Mouse (Mus musculus): Measurements from ENCODE around the gene Gm10260. TPM values are rescaled to one million over a fixed set of nuclear protein-coding genes. Genes with fewer than 3 reads are reported as not detected.

Gm10260 gene
- polyA plus RNA-seq, 1 experiment, result 4,315 TPM

DNA sequence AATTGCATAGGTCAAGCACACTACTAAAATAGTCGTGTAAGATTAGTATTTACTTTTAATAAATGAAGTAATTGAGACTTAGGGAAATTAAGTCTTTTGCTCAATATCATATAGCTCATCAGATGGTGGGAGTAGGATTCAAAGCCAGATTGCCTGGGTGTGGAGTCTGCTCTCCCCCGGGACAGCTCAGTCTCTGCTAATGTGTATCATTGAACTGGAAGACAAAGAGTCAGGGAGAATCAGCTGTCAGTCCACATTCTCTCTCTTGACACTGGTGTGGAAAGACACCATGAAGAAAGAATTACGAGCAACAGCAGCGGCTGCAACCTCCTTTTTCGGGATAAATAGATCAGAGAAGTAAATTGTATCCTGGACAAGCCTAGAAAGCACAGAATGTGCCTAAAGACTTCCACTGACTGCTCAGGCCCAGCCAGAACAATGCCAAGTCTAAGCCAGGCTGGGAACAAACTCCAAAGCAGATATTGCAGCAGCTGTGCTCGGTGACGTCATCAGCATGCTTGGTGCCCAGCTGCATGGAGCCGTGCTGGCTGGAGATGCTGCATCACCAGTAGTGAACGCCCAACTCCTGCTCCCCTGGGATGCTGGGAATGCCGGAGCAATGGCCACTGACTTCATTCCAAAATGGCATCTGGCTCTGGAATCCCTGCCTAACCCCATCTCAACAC lies 14.5 kb upstream of the Gm10260 start:
- Histone ChIP-seq H3ac (ENCODE audit: control insufficient read depth, insufficient read length) (no peak overlapping the region), H3K4me2 (ENCODE audit: low read depth) (peak overlapping the region; percentile 38), H3K36me3 (ENCODE audit: control insufficient read depth, insufficient read depth) (no peaks in the 10 kb centered on the region), H3K79me2 (ENCODE audit: control insufficient read depth, insufficient read depth) (no peaks in the 10 kb centered on the region), H3K4me3 (no peak overlapping the region), H3K27me3 (ENCODE audit: control insufficient read depth, insufficient read depth, insufficient read length) (no peaks in the 10 kb centered on the region)
- no peak for TF ChIP-seq REST (IDR thresholded peaks at IDR 0.05; ENCODE audit: insufficient read depth, insufficient read length)
- TF ChIP-seq CEBPB (IDR thresholded peaks at IDR 0.05; ENCODE audit: insufficient read depth, poor library complexity, severe bottlenecking), result peak; percentile 55
- peak; percentile 92 for TF ChIP-seq TCF12 (IDR thresholded peaks at IDR 0.05; ENCODE audit: insufficient read depth, poor library complexity, severe bottlenecking)
- TF ChIP-seq E2F4 (IDR thresholded peaks at IDR 0.05; ENCODE audit: insufficient read depth), result no peak
- peak; percentile 39 for TF ChIP-seq POLR2A (IDR thresholded peaks at IDR 0.05; ENCODE audit: insufficient read length, low read depth)
- no peak for TF ChIP-seq POLR2AphosphoS2 (IDR thresholded peaks at IDR 0.05; ENCODE audit: insufficient read length, low read depth)
- peak; percentile 94 for TF ChIP-seq TCF3 (IDR thresholded peaks at IDR 0.05; ENCODE audit: insufficient read length, low read depth)
- peak; percentile 77 for TF ChIP-seq MAX (IDR thresholded peaks at IDR 0.05; ENCODE audit: low read depth)
- peak; percentile 68 for TF ChIP-seq SRF (IDR thresholded peaks at IDR 0.05; ENCODE audit: control insufficient read depth, insufficient read length, low read depth)
- no peak for TF ChIP-seq USF1 (IDR thresholded peaks at IDR 0.05; ENCODE audit: low read depth)
- TF ChIP-seq MYOD1 (IDR thresholded peaks at IDR 0.05; ENCODE audit: control insufficient read depth in 1 of 3, insufficient read length in 2 of 3, low read depth in 2 of 3), result peak; percentile 19 to 99 (median 99)
- peak; percentile 76 to 99 (median 99) for TF ChIP-seq MYOG (IDR thresholded peaks at IDR 0.05; ENCODE audit: control insufficient read depth in 1 of 3, insufficient read depth in 1 of 3, insufficient read length in 2 of 3, low read depth in 2 of 3)

DNA sequence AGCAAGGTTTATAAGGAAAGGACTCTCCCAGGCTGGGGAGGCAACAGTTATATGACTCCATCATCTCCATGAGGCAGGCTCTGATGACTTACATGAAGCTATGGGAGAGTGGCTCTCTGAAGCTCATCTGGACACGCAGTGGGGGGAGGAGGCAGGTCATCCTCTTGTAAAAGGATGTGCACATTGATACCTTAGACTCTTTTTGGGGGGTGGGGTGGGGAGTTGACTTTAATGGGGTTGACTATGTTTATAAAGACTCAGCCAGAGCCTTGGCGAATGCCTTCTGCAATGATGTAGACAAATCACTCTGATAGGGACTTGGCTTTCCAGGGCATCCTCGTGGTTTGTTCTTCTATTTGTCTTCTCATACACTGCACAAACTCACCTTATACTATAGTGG lies 8.8 kb upstream of the Gm10260 start:
- Histone ChIP-seq H3ac (ENCODE audit: control insufficient read depth, insufficient read length) (no peak overlapping the region), H3K4me2 (ENCODE audit: low read depth) (no peak overlapping the region), H3K79me2 (ENCODE audit: control insufficient read depth, insufficient read depth) (no peaks in the 10 kb centered on the region), H3K36me3 (ENCODE audit: control insufficient read depth, insufficient read depth) (no peaks in the 10 kb centered on the region), H3K27me3 (ENCODE audit: control insufficient read depth, insufficient read depth, insufficient read length) (no peaks in the 10 kb centered on the region), H3K4me3 (no peak overlapping the region)
- TF ChIP-seq MYOG (IDR thresholded peaks at IDR 0.05; ENCODE audit: control insufficient read depth in 1 of 3, insufficient read depth in 1 of 3, insufficient read length in 2 of 3, low read depth in 2 of 3) (no peak), CEBPB (IDR thresholded peaks at IDR 0.05; ENCODE audit: insufficient read depth, poor library complexity, severe bottlenecking) (no peak), TCF3 (IDR thresholded peaks at IDR 0.05; ENCODE audit: insufficient read length, low read depth) (no peak), E2F4 (IDR thresholded peaks at IDR 0.05; ENCODE audit: insufficient read depth) (no peak), USF1 (IDR thresholded peaks at IDR 0.05; ENCODE audit: low read depth) (no peak)

DNA sequence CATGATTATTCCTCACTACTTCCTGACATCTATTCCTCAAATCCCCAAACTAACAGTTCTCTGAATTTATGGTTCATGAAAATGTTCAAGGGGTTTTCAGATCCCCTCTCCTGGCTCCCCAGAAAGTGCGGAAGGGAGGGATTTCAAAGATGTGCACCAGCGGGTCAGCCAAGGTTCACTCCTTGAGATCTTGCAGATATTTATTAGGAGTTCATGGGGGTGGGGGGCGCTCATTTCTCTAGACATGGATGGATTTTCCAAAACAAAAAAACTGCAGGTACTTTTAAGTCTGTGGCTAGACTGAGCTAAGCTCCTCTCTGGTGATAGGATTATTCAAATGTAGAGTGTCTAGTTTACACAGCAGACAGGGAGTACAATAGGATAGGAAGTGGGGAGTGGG lies 8.4 kb upstream of the Gm10260 start:
- H3K79me2 ChIP-seq (ENCODE audit: control insufficient read depth, insufficient read depth), result no peaks in the 10 kb centered on the region
- H3K27me3 ChIP-seq (ENCODE audit: control insufficient read depth, insufficient read depth, insufficient read length), result no peaks in the 10 kb centered on the region
- no peak overlapping the region for H3K4me3 ChIP-seq
- H3ac ChIP-seq (ENCODE audit: control insufficient read depth, insufficient read length), result no peak overlapping the region
- TF ChIP-seq MAX (IDR thresholded peaks at IDR 0.05; ENCODE audit: low read depth) (no peak), MYOD1 (IDR thresholded peaks at IDR 0.05; ENCODE audit: control insufficient read depth in 1 of 3, insufficient read length in 2 of 3, low read depth in 2 of 3) (no peak), REST (IDR thresholded peaks at IDR 0.05; ENCODE audit: insufficient read depth, insufficient read length) (no peak), POLR2A (IDR thresholded peaks at IDR 0.05; ENCODE audit: insufficient read length, low read depth) (no peak), POLR2AphosphoS2 (IDR thresholded peaks at IDR 0.05; ENCODE audit: insufficient read length, low read depth) (no peak), SRF (IDR thresholded peaks at IDR 0.05; ENCODE audit: control insufficient read depth, insufficient read length, low read depth) (no peak), USF1 (IDR thresholded peaks at IDR 0.05; ENCODE audit: low read depth) (no peak), CEBPB (IDR thresholded peaks at IDR 0.05; ENCODE audit: insufficient read depth, poor library complexity, severe bottlenecking) (no peak), MYOG (IDR thresholded peaks at IDR 0.05; ENCODE audit: control insufficient read depth in 1 of 3, insufficient read depth in 1 of 3, insufficient read length in 2 of 3, low read depth in 2 of 3) (no peak), TCF3 (IDR thresholded peaks at IDR 0.05; ENCODE audit: insufficient read length, low read depth) (no peak), TCF12 (IDR thresholded peaks at IDR 0.05; ENCODE audit: insufficient read depth, poor library complexity, severe bottlenecking) (no peak), E2F4 (IDR thresholded peaks at IDR 0.05; ENCODE audit: insufficient read depth) (no peak)
- no peak overlapping the region for H3K4me2 ChIP-seq (ENCODE audit: low read depth)
- H3K36me3 ChIP-seq (ENCODE audit: control insufficient read depth, insufficient read depth), result no peaks in the 10 kb centered on the region

DNA sequence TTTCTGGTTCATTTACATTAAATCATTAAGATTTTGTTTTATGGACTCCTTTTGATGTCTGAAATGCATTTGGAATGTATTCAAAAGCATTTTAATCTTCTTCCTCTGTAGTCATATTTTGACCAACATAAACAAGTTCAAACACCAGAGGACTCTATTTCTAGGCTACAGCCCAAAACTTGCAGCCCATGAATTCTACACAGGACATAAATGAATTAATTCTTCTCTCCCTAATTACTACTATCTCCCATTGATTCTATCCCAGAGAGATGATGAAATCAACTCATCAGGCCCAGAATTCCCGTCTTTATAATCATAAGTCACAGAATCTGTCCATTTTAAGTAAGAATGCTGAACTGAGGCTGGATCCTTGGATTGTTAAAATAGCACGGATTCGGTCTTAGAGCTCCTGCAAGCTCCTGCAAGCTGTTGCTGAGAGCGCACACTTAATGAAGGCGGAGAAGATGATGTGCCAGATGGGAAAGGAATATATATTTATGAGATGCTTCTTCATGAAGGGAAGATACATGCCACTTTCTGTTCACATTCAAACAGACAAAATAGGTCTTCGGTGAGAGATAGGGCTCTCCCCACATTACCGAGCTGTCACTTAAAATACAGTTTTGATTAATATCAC lies 7.7 kb upstream of the Gm10260 start:
- H3K4me3 ChIP-seq, result no peak overlapping the region
- no peaks in the 10 kb centered on the region for H3K27me3 ChIP-seq (ENCODE audit: control insufficient read depth, insufficient read depth, insufficient read length)
- TF ChIP-seq POLR2AphosphoS2 (IDR thresholded peaks at IDR 0.05; ENCODE audit: insufficient read length, low read depth) (no peak), MAX (IDR thresholded peaks at IDR 0.05; ENCODE audit: low read depth) (no peak), POLR2A (IDR thresholded peaks at IDR 0.05; ENCODE audit: insufficient read length, low read depth) (no peak), TCF3 (IDR thresholded peaks at IDR 0.05; ENCODE audit: insufficient read length, low read depth) (no peak), E2F4 (IDR thresholded peaks at IDR 0.05; ENCODE audit: insufficient read depth) (no peak), REST (IDR thresholded peaks at IDR 0.05; ENCODE audit: insufficient read depth, insufficient read length) (no peak), CEBPB (IDR thresholded peaks at IDR 0.05; ENCODE audit: insufficient read depth, poor library complexity, severe bottlenecking) (no peak), MYOD1 (IDR thresholded peaks at IDR 0.05; ENCODE audit: control insufficient read depth in 1 of 3, insufficient read length in 2 of 3, low read depth in 2 of 3) (no peak), MYOG (IDR thresholded peaks at IDR 0.05; ENCODE audit: control insufficient read depth in 1 of 3, insufficient read depth in 1 of 3, insufficient read length in 2 of 3, low read depth in 2 of 3) (no peak), TCF12 (IDR thresholded peaks at IDR 0.05; ENCODE audit: insufficient read depth, poor library complexity, severe bottlenecking) (no peak), SRF (IDR thresholded peaks at IDR 0.05; ENCODE audit: control insufficient read depth, insufficient read length, low read depth) (no peak), USF1 (IDR thresholded peaks at IDR 0.05; ENCODE audit: low read depth) (no peak)
- no peak overlapping the region for H3ac ChIP-seq (ENCODE audit: control insufficient read depth, insufficient read length)
- H3K36me3 ChIP-seq (ENCODE audit: control insufficient read depth, insufficient read depth), result no peaks in the 10 kb centered on the region
- no peaks in the 10 kb centered on the region for H3K79me2 ChIP-seq (ENCODE audit: control insufficient read depth, insufficient read depth)
- H3K4me2 ChIP-seq (ENCODE audit: low read depth), result no peak overlapping the region

All from myocyte (in vitro differentiated cells).